Mouse (Mus musculus) embryonic fibroblast, embryonic 13.5 days (primary cell): ENCODE data around the gene Tshz3.

ENCODE experiments used
- CTCF ChIP-seq: IDR thresholded peaks from 2 replicates; pipeline ENCODE4 v1.5.1; 2011; ENCODE audit warnings: mild to moderate bottlenecking, control low read depth, low read length, moderate library complexity, borderline replicate concordance; ENCODE audit not compliant: insufficient read depth
- POLR2A ChIP-seq: IDR thresholded peaks from 2 replicates; pipeline ENCODE4 v1.6.1; 2011; ENCODE audit warnings: low read depth, mild to moderate bottlenecking, control low read depth, low read length, moderate library complexity

GRCm38 (mm10) chr7:36767501-36768092 lies 69.7 kb downstream of the Tshz3 start:
- TF ChIP-seq POLR2A (no peak), CTCF (no peak)
